Mouse (Mus musculus) ES-E14 (cell line): ENCODE measurements around the gene Lss.

Experiments
- CHD2 ChIP-seq: IDR thresholded peaks from 2 replicates; pipeline ENCODE4 v1.6.1; 2014; ENCODE audit warnings: mild to moderate bottlenecking, low read depth, low read length, inconsistent platforms
- HCFC1 ChIP-seq: IDR thresholded peaks from 2 replicates; pipeline ENCODE4 v1.6.1; 2012; ENCODE audit warnings: low read length, inconsistent platforms, borderline replicate concordance; ENCODE audit not compliant: insufficient read depth
- MAFK ChIP-seq: IDR thresholded peaks from 2 replicates; pipeline ENCODE4 v1.6.1; 2014; ENCODE audit warnings: mild to moderate bottlenecking, low read depth, low read length, inconsistent platforms; ENCODE audit not compliant: insufficient read depth
- ZC3H11A ChIP-seq: IDR thresholded peaks from 2 replicates; pipeline ENCODE4 v1.6.1; 2012; ENCODE audit warnings: low read depth, mild to moderate bottlenecking, inconsistent platforms, low read length, borderline replicate concordance
- ZNF384 ChIP-seq: IDR thresholded peaks from 2 replicates; pipeline ENCODE4 v1.6.1; 2012; ENCODE audit warnings: low read depth, low read length, inconsistent platforms

GRCm38 (mm10) chr10:76572151-76572550, 40.8 kb downstream of the Lss start:
- no peak for TF ChIP-seq HCFC1
- TF ChIP-seq CHD2: no peak
- TF ChIP-seq MAFK: no peak
- no peak for TF ChIP-seq ZNF384
- TF ChIP-seq ZC3H11A: no peak
